Mouse (Mus musculus): ENCODE measurements around the gene Fbrs.

DNA sequence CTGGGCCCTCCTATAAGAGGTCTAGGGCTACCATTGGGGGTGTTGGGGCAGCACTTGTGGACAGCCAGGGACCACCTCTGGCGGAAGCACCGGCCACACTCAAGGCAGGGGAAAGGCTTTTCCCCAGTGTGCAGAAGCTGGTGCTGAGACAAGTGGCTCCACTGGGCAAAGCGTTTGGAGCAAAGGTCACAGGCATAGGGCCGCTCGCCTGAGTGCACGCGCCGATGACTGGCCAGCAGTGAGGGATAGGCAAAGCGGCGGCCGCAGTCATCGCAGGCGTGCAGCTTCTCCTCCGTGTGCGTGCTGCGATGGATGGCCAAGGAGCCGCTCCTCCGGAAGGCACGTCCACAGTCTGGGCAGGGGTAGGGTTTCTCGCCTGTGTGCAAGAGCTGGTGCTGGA is 35.0 kb upstream of the Fbrs start:
- TF ChIP-seq CTCF (IDR thresholded peaks at IDR 0.05; ENCODE audit: low read depth) (no peak), EP300 (optimal IDR thresholded peaks at IDR 0.05) (no peak)

Measured in stomach, postnatal 0 days (tissue).